Mouse (Mus musculus) ES-E14 (cell line): ENCODE data around the gene Jag1. TPM values are rescaled to one million over a fixed set of nuclear protein-coding genes. Genes with fewer than 3 reads are reported as not detected.

Experiments used
- DNase-seq: peaks from one replicate; pipeline ENCODE4 v3.0.0-alpha.2; 2013; ENCODE audit warnings: low read depth, low spot score
- H3K27ac ChIP-seq: 2 replicates; pipeline ENCODE4 v1.5.1; 2012; ENCODE audit warnings: low read depth, mild to moderate bottlenecking, low read length, moderate library complexity, mixed read lengths; ENCODE audit not compliant: poor library complexity, insufficient read depth, severe bottlenecking
- H3K36me3 ChIP-seq: 2 replicates; pipeline ENCODE4 v1.6.1; 2012; ENCODE audit warnings: mild to moderate bottlenecking, low read length, moderate library complexity, mixed read lengths; ENCODE audit not compliant: control insufficient read depth, poor library complexity, insufficient read depth, severe bottlenecking
- H3K4me1 ChIP-seq, 2 experiments: fragments of 150-350 bp in 1 of 2; sonication (generic) in 1 of 2; 2 replicates each; pipeline ENCODE4 v1.6.1; 2012; ENCODE audit warnings: low read length in 2 of 2, mild to moderate bottlenecking in 1 of 2, mixed read lengths in 1 of 2; ENCODE audit not compliant: control insufficient read depth in 2 of 2, insufficient read depth in 2 of 2, poor library complexity in 1 of 2
- H3K4me3 ChIP-seq, 2 experiments: fragments of 150-350 bp in 1 of 2; sonication (generic) in 1 of 2; 2 replicates each; pipeline ENCODE4 v1.5.1; 2012; ENCODE audit warnings: low read length in 2 of 2, low read depth in 1 of 2, mild to moderate bottlenecking in 1 of 2, mixed read lengths in 1 of 2; ENCODE audit not compliant: insufficient read depth in 1 of 2, poor library complexity in 1 of 2, severe bottlenecking in 1 of 2
- H3K9ac ChIP-seq: 2 replicates; pipeline ENCODE4 v1.6.1; 2012; ENCODE audit warnings: low read depth, mild to moderate bottlenecking, low read length, mixed read lengths; ENCODE audit not compliant: poor library complexity, insufficient read depth, severe bottlenecking
- H3K9me3 ChIP-seq: fragments of 150-350 bp; sonication (generic); 2 replicates; pipeline ENCODE4 v1.6.1; 2012; ENCODE audit warnings: low read depth, mild to moderate bottlenecking, low read length; ENCODE audit not compliant: control insufficient read depth, insufficient read depth
- CHD2 ChIP-seq: IDR thresholded peaks from 2 replicates; pipeline ENCODE4 v1.6.1; 2014; ENCODE audit warnings: mild to moderate bottlenecking, low read depth, low read length, inconsistent platforms
- HCFC1 ChIP-seq: IDR thresholded peaks from 2 replicates; pipeline ENCODE4 v1.6.1; 2012; ENCODE audit warnings: low read length, inconsistent platforms, borderline replicate concordance; ENCODE audit not compliant: insufficient read depth
- MAFK ChIP-seq: IDR thresholded peaks from 2 replicates; pipeline ENCODE4 v1.6.1; 2014; ENCODE audit warnings: mild to moderate bottlenecking, low read depth, low read length, inconsistent platforms; ENCODE audit not compliant: insufficient read depth
- ZC3H11A ChIP-seq: IDR thresholded peaks from 2 replicates; pipeline ENCODE4 v1.6.1; 2012; ENCODE audit warnings: low read depth, mild to moderate bottlenecking, inconsistent platforms, low read length, borderline replicate concordance
- ZNF384 ChIP-seq: IDR thresholded peaks from 2 replicates; pipeline ENCODE4 v1.6.1; 2012; ENCODE audit warnings: low read depth, low read length, inconsistent platforms
- in situ Hi-C, 2 experiments: fragments of 600-800 bp; cut with MboI; formaldehyde crosslinking; loops; one replicate each; pipeline ENCODE4 v1.15.1; 2025; ENCODE audit warnings: low sequenced_read_pairs in 2 of 2, inconsistent platforms in 1 of 2; ENCODE audit not compliant: unreplicated experiment in 2 of 2
- total RNA-seq: library from RNA; depleted of rRNA; stranded (reverse); fragments of 300-350 nt; gene quantifications from 2 replicates; pipeline ENCODE4 v1.2.3, GENCODE M21; 2012

Gene Jag1
- total RNA-seq, 1 experiment: 32.1 TPM

GRCm38 (mm10) chr2:137087705-137088104 lies 28.7 kb downstream of the Jag1 start:
- H3K4me3 ChIP-seq: no peak overlapping the region
- H3K4me1 ChIP-seq: peaks cover 0 to 3% of the 10 kb centered on the region in 2 experiments; a peak in 1 of 4 replicates
- H3K27ac ChIP-seq: no peak overlapping the region
- no peaks in the 10 kb centered on the region for H3K9me3 ChIP-seq
- in situ Hi-C loops: no loop called here
- TF ChIP-seq HCFC1: no peak
- no peak for TF ChIP-seq MAFK
- no peak for TF ChIP-seq ZC3H11A
- no peak for TF ChIP-seq ZNF384
- TF ChIP-seq CHD2: no peak
- peaks cover 46% of the 10 kb centered on the region for H3K36me3 ChIP-seq
- no peak for DNase-seq
- no peak overlapping the region for H3K9ac ChIP-seq

GRCm38 (mm10) chr2:137086621-137087395 lies 29.6 kb downstream of the Jag1 start:
- H3K27ac ChIP-seq: no peak overlapping the region

DNA sequence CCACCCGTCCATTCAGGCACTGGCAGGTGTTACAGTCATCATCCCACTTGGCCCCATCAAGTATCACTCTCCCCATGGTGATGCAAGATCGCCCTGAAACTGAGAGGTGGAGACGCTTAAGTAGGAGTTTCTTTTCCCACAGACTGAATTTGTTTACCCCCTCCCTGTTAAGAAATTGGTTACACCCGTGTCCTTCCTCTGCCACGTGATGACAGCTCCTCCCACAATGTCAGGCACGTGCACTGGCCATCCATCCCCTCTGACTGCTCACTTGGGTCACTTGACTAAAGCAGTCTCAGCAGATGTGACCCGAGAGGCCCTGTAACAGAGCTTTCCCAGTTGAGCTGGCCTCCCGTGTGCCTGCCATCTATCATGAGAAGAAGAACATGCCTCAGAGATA lies 31.2 kb downstream of the Jag1 start:
- in situ Hi-C loops: no loop called here
- peaks cover 0 to 1% of the 10 kb centered on the region in 2 experiments; a peak in 1 of 4 replicates for H3K4me1 ChIP-seq
- no peak for TF ChIP-seq ZNF384
- no peak for TF ChIP-seq ZC3H11A
- TF ChIP-seq HCFC1: no peak
- no peak for TF ChIP-seq CHD2
- no peak for TF ChIP-seq MAFK
- no peak for DNase-seq
- H3K4me3 ChIP-seq: no peak overlapping the region
- no peaks in the 10 kb centered on the region for H3K9me3 ChIP-seq
- H3K27ac ChIP-seq: no peak overlapping the region
- peaks cover 31% of the 10 kb centered on the region for H3K36me3 ChIP-seq
- H3K9ac ChIP-seq: no peak overlapping the region

More at GRCm38 (mm10) chr2:137086621-137087395, 29.6 kb downstream of the Jag1 start:
- TF ChIP-seq ZNF384 (no peak), HCFC1 (no peak), MAFK (no peak)
- Histone ChIP-seq H3K4me3 (no peak overlapping the region), H3K9ac (no peak overlapping the region), H3K9me3 (no peaks in the 10 kb centered on the region), H3K36me3 (peaks cover 46% of the 10 kb centered on the region), H3K4me1 (no peaks in the 10 kb centered on the region)
- in situ Hi-C loops: no loop called here
- no peak for DNase-seq

- no peak overlapping the region for H3K4me3 ChIP-seq
- peaks cover 21% of the 10 kb centered on the region for H3K36me3 ChIP-seq
- no peak for DNase-seq
- in situ Hi-C loops: no loop called here
- no peaks in the 10 kb centered on the region for H3K9me3 ChIP-seq
- no peak overlapping the region for H3K27ac ChIP-seq
- TF ChIP-seq MAFK (no peak), HCFC1 (no peak), CHD2 (no peak), ZNF384 (no peak), ZC3H11A (no peak)
- peaks cover 0 to 1% of the 10 kb centered on the region in 2 experiments; a peak in 1 of 4 replicates for H3K4me1 ChIP-seq
- no peak overlapping the region for H3K9ac ChIP-seq
Measured at GRCm38 (mm10) chr2:137082896-137083620, 33.4 kb downstream of the Jag1 start.
